Mouse (Mus musculus) ES-E14 (cell line): Measurements from ENCODE around the gene Dmtf1. TPM values are rescaled to one million over a fixed set of nuclear protein-coding genes. Genes with fewer than 3 reads are reported as not detected.

Source experiments
- DNase-seq: peaks from one replicate; pipeline ENCODE4 v3.0.0-alpha.2; 2013; ENCODE audit warnings: low read depth, low spot score
- H3K27ac ChIP-seq: 2 replicates; pipeline ENCODE4 v1.5.1; 2012; ENCODE audit warnings: low read depth, mild to moderate bottlenecking, low read length, moderate library complexity, mixed read lengths; ENCODE audit not compliant: poor library complexity, insufficient read depth, severe bottlenecking
- H3K36me3 ChIP-seq: 2 replicates; pipeline ENCODE4 v1.6.1; 2012; ENCODE audit warnings: mild to moderate bottlenecking, low read length, moderate library complexity, mixed read lengths; ENCODE audit not compliant: control insufficient read depth, poor library complexity, insufficient read depth, severe bottlenecking
- H3K4me1 ChIP-seq, 2 experiments: fragments of 150-350 bp in 1 of 2; sonication (generic) in 1 of 2; 2 replicates each; pipeline ENCODE4 v1.6.1; 2012; ENCODE audit warnings: low read length in 2 of 2, mild to moderate bottlenecking in 1 of 2, mixed read lengths in 1 of 2; ENCODE audit not compliant: control insufficient read depth in 2 of 2, insufficient read depth in 2 of 2, poor library complexity in 1 of 2
- H3K4me3 ChIP-seq, 2 experiments: fragments of 150-350 bp in 1 of 2; sonication (generic) in 1 of 2; 2 replicates each; pipeline ENCODE4 v1.5.1; 2012; ENCODE audit warnings: low read length in 2 of 2, low read depth in 1 of 2, mild to moderate bottlenecking in 1 of 2, mixed read lengths in 1 of 2; ENCODE audit not compliant: insufficient read depth in 1 of 2, poor library complexity in 1 of 2, severe bottlenecking in 1 of 2
- H3K9ac ChIP-seq: 2 replicates; pipeline ENCODE4 v1.6.1; 2012; ENCODE audit warnings: low read depth, mild to moderate bottlenecking, low read length, mixed read lengths; ENCODE audit not compliant: poor library complexity, insufficient read depth, severe bottlenecking
- H3K9me3 ChIP-seq: fragments of 150-350 bp; sonication (generic); 2 replicates; pipeline ENCODE4 v1.6.1; 2012; ENCODE audit warnings: low read depth, mild to moderate bottlenecking, low read length; ENCODE audit not compliant: control insufficient read depth, insufficient read depth
- CHD2 ChIP-seq: IDR thresholded peaks from 2 replicates; pipeline ENCODE4 v1.6.1; 2014; ENCODE audit warnings: mild to moderate bottlenecking, low read depth, low read length, inconsistent platforms
- HCFC1 ChIP-seq: IDR thresholded peaks from 2 replicates; pipeline ENCODE4 v1.6.1; 2012; ENCODE audit warnings: low read length, inconsistent platforms, borderline replicate concordance; ENCODE audit not compliant: insufficient read depth
- MAFK ChIP-seq: IDR thresholded peaks from 2 replicates; pipeline ENCODE4 v1.6.1; 2014; ENCODE audit warnings: mild to moderate bottlenecking, low read depth, low read length, inconsistent platforms; ENCODE audit not compliant: insufficient read depth
- ZC3H11A ChIP-seq: IDR thresholded peaks from 2 replicates; pipeline ENCODE4 v1.6.1; 2012; ENCODE audit warnings: low read depth, mild to moderate bottlenecking, inconsistent platforms, low read length, borderline replicate concordance
- ZNF384 ChIP-seq: IDR thresholded peaks from 2 replicates; pipeline ENCODE4 v1.6.1; 2012; ENCODE audit warnings: low read depth, low read length, inconsistent platforms
- in situ Hi-C, 2 experiments: fragments of 600-800 bp; cut with MboI; formaldehyde crosslinking; loops; one replicate each; pipeline ENCODE4 v1.15.1; 2025; ENCODE audit warnings: low sequenced_read_pairs in 2 of 2, inconsistent platforms in 1 of 2; ENCODE audit not compliant: unreplicated experiment in 2 of 2
- total RNA-seq: library from RNA; depleted of rRNA; stranded (reverse); fragments of 300-350 nt; gene quantifications from 2 replicates; pipeline ENCODE4 v1.2.3, GENCODE M21; 2012; rRNA removed

Dmtf1 gene
- total RNA-seq, 1 experiment = 54.7 TPM

- H3K9ac ChIP-seq = no peak overlapping the region
- TF ChIP-seq MAFK (no peak), HCFC1 (no peak), CHD2 (no peak), ZC3H11A (no peak), ZNF384 (no peak)
- in situ Hi-C loops = no loop called here
- peaks cover 0 to 5% of the 10 kb centered on the region in 2 experiments; a peak in 1 of 4 replicates for H3K4me1 ChIP-seq
- DNase-seq = no peak
- H3K9me3 ChIP-seq = no peaks in the 10 kb centered on the region
- H3K27ac ChIP-seq = no peak overlapping the region
- H3K4me3 ChIP-seq = no peak overlapping the region
- no peaks in the 10 kb centered on the region for H3K36me3 ChIP-seq
Measured at GRCm38 (mm10) chr5:9069599-9070209, 91.9 kb downstream of the Dmtf1 start.

DNA sequence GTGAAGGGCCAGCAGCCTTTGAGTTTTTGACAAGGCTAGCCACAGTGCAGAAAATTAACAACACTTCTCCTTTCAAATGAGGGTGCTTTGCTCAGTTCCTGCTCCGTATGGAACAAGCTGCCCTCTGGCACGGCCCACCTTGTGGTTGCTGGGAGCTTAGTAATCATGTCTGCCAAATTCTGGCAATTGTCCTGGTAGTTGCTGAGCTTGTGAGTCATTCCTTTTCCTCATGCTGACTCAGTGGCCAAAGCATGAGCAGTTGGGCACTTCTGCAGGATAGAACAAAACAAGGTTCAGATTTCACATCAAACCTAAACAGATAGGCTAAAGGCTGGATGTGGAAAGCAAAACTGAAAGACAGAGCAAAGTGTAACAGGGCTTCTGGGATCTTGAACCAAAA lies 92.7 kb downstream of the Dmtf1 start:
- H3K4me3 ChIP-seq = no peak overlapping the region
- DNase-seq = no peak
- in situ Hi-C loops = no loop called here

More for the DNA sequence above, 92.7 kb downstream of the Dmtf1 start:
- TF ChIP-seq HCFC1 (no peak), CHD2 (no peak), MAFK (no peak), ZC3H11A (no peak), ZNF384 (no peak)
- Histone ChIP-seq H3K9ac (no peak overlapping the region), H3K27ac (no peak overlapping the region), H3K4me1 (peaks cover 0 to 5% of the 10 kb centered on the region in 2 experiments; a peak in 1 of 4 replicates), H3K36me3 (no peaks in the 10 kb centered on the region), H3K9me3 (no peaks in the 10 kb centered on the region)

Other genes with a start within 250 kb of the Dmtf1 start
- gene Crot, start 164.5 kb downstream of the Dmtf1 start, total RNA-seq = 10.8 and 14.4 TPM in 2 replicates
- 7.4 and 7.5 TPM in 2 replicates for gene Tmem243, start 61.1 kb downstream of the Dmtf1 start, total RNA-seq
- gene 9330182L06Rik, start 104.3 kb upstream of the Dmtf1 start, total RNA-seq = 1.2 and 1.8 TPM in 2 replicates